Mouse (Mus musculus): ENCODE measurements at regions not wholly inside any gene's neighbourhood (a gene's known extent, or its start where the extent isn't known, plus 50 kb on each side); places are given as distances from the start of the nearest gene placed in this dataset.
A peak's percentile ranks its signal among the peaks of the same experiment; 100 is the strongest.
"Not testable (repeated sequence)": the region's sequence is repeated elsewhere in the genome, so short reads cannot be mapped to it uniquely, and the experiment has no call there.

GRCm38 (mm10) chr17:63699537-63699936 is 163.3 kb upstream of the Fer start:
- DNase-seq (ENCODE audit: inconsistent age in 2 of 2, low spot score in 1 of 2) = peak in 1 of 2 experiments; percentile 66

DNA sequence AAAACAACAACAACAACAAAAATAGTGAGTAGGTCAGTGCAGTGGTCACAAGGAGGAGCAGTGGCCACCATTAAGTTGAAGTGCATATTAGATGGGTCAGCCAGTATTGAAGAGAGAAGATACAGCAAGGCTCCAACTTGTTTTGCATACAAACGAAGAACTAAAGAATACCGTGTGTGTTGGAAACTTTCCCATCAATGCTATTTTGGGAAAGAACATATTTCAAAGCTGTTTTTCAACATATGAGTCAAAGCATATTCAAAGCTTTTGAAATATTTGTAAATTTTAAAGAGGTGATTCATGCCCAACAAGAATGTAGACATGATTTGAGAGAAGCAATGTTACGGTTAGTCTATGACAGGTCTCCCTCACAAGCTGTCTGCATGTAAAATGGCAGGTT is 157.9 kb upstream of the Fer start:
- peak in 1 of 2 experiments; percentile 43 for DNase-seq (ENCODE audit: inconsistent age in 2 of 2, low spot score in 1 of 2)

DNA sequence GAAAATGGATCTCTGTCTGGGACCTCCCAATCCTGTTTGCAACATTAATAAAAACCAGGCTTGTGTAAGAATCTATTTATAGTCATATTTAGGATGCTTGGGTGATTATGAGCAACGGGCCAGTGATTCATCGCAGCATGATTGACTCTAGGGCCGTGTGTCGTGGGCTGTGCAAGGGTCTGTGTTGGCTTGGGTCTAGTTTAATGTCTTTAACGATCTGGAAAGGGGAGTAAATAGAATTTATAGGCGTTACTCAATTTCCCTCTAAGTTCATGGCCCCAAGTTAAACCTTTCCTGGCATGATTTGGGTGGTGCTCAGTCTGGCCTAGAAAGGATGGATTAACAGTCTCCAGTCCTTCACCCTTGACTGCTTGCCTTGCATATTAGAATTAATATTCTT is 149.9 kb upstream of the Fer start:
- no peak for DNase-seq (ENCODE audit: inconsistent age in 2 of 2, low spot score in 1 of 2)

DNA sequence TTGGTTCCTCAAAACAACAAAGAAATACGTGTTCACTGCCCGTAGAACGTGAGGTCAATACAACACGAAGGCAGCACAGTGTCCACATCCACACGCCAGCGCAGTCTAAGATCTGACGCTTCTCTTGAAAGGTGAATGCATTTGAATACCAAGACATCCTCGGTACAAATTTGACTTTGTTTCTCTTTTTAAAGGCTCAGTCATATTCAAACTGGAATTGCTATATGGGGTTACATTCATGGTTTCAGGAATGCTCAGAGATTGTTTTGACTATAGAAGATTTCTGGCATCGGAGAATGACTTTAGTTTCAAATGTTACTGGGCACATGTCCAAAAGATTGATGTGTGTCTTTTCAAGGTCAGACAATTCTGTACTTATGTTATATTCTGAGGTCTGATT is 147.2 kb upstream of the Fer start:
- DNase-seq (ENCODE audit: inconsistent age in 2 of 2, low spot score in 1 of 2) = no peak

DNA sequence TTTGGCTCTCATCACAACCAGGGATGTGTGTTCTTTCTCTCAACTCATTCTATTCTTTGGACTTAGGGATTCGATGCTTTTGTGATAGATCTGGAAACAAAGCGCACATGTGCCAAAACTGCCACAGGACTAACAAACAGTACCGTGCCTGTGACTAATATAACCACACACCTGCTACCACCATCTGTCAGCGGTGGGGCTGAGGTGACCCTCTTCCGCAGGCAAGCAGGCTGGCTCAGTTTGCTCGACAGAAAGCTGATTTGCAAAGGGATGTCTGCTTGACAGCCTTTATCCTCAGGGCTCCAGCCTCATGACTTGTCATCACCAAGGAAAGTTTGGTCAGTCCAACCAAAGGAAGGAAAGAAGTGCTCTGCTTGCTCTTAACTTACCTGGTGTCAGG is 146.7 kb upstream of the Fer start:
- no peak for DNase-seq (ENCODE audit: inconsistent age in 2 of 2, low spot score in 1 of 2)

GRCm38 (mm10) chr17:63717051-63717578 is 145.7 kb upstream of the Fer start:
- DNase-seq (ENCODE audit: inconsistent age in 2 of 2, low spot score in 1 of 2) = no peak

GRCm38 (mm10) chr17:63718972-63719715 is 143.7 kb upstream of the Fer start:
- DNase-seq (ENCODE audit: inconsistent age in 2 of 2, low spot score in 1 of 2) = no peak

- no peak for DNase-seq (ENCODE audit: inconsistent age in 2 of 2, low spot score in 1 of 2)
Observed at GRCm38 (mm10) chr17:63719771-63720170, 143.1 kb upstream of the Fer start.

GRCm38 (mm10) chr17:63720883-63721282 is 142.0 kb upstream of the Fer start:
- peak in 1 of 2 experiments; percentile 70 for DNase-seq (ENCODE audit: inconsistent age in 2 of 2, low spot score in 1 of 2)

DNA sequence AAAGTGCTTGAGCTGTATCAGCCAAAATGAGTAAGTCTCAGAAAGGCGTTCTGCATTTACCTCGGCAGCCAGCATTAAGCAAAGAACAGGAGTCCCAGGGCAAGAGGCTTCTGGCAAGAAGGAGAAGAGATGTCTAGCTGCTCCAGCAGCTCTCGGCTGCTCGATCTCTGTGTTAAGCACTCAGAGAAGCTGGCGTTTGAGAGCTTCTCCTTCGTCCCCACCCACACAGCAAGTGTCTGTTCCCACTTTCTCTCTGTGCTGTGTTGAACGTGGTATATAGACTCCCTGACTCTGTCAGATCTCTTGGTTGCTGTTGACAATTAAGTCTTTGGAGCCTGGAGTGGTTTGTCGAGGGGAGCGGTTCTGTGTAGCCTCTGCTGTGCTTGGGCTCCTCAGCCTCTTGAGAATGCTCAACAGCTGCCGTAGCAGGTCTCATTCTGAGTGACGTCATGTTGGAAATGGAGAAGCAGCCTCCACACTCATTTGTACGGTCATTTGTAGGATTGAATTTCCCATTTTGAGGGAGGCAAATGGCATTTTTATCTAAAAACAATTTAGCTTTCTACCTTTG is 140.3 kb upstream of the Fer start:
- DNase-seq (ENCODE audit: inconsistent age in 2 of 2, low spot score in 1 of 2) = no peak

DNA sequence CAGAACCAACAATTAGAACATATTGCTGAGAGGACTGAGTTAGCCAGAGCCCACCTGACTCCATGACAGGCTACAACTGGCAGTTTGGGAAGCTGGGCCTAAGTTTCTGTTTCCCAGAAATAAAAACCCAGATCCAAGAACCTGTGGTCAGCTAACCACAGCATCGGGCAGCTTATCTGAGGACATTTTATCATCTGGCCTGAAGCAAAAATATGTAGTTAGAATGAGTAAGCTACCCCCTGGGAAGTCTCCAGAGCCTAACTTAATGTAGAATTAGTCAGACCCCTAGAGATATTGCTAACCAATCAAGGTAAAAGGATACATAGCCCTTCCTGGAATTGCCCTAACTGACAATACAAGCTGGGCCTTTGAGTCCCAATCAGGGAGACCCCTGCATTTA is 124.7 kb upstream of the Fer start:
- DNase-seq (ENCODE audit: inconsistent age in 2 of 2, low spot score in 1 of 2) = no peak

DNA sequence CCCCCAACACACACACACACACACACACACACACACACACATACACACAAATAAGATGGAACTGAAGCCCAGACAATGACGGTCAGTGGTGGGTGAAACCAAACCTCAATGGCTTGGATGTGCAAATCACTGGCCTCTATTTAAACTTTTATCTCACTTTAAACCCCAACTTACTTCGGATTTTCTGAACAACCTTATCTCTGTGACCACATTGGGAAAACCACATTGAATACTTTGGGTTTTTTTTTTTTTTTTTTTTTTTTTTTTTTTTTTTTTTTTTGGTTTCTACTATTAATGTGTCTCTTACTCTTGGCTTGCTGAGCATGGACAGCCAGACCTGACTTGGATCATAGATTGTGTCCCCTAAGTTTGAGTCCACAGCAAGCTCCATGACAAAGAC is 123.2 kb upstream of the Fer start:
- no peak for DNase-seq (ENCODE audit: inconsistent age in 2 of 2, low spot score in 1 of 2)

- not testable (repeated sequence) for DNase-seq (ENCODE audit: inconsistent age in 2 of 2, low spot score in 1 of 2)
Observed at GRCm38 (mm10) chr17:63749257-63749656, 113.6 kb upstream of the Fer start.

- no peak for DNase-seq (ENCODE audit: inconsistent age in 2 of 2, low spot score in 1 of 2)
Observed at GRCm38 (mm10) chr17:63754399-63754798, 108.5 kb upstream of the Fer start.

DNA sequence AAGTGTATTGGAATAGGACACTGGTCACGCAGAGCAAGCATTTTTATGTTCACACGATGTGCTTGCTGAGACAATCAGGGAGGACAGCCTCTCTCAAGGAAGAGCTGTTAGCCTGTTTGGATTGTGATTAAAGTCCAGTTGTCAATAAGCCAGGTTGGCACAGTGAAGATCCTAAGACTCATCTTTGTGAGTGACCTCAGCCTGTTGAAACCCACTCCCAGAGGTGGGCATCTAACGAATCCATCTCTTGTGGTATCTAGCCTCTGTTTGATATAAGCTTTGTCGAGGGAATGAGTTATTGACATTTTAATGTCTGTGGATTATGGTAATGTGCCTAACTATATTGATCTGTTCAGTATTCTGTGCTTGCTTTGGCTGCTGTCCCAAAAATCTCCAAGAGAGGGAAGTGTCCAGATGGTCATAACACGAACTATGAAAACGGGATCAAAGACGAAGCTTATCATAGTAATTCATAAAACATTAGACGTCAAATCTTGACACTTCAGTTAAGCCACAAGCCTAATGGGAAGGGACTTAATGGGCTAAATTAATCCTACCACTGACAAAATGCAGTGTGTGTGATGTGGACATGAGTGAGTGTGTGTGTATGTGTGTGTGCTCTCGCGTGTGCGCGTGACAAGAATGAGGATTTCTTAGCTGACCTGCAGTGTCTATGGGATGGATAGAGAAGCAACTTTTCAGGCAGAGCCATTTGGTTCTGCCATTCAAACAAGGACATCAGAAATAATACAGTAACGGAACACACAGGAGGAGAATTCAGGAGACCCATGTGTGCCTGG is 104.8 kb upstream of the Fer start:
- no peak for DNase-seq (ENCODE audit: inconsistent age in 2 of 2, low spot score in 1 of 2)

- DNase-seq (ENCODE audit: inconsistent age in 2 of 2, low spot score in 1 of 2) = peak in 1 of 2 experiments; percentile 73
Observed at GRCm38 (mm10) chr17:63758817-63759404, 104.0 kb upstream of the Fer start.

- no peak for DNase-seq (ENCODE audit: inconsistent age in 2 of 2, low spot score in 1 of 2)
Observed at GRCm38 (mm10) chr17:63761058-63761457, 101.8 kb upstream of the Fer start.

DNA sequence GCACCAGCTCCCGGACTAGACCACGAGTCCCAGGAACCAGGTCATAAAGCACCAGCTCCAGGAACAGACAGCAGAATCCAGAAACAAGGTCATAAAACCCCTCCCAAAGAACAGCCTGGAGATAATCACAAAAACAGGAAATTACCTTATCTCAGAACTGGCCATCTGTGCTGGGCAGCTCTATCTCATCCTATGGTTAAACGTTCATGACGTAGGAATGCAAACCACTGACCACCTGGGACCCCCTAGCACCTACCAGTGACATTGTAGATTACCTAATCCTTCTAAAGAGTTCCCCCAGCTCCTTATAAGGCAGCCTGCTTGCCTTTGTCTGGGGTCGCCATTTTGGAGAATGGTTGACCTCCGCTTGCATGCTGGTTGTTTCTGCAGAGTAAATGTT is 91.8 kb upstream of the Fer start:
- no peak for DNase-seq (ENCODE audit: inconsistent age in 2 of 2, low spot score in 1 of 2)

GRCm38 (mm10) chr17:63784381-63785116 is 78.3 kb upstream of the Fer start:
- no peak for DNase-seq (ENCODE audit: inconsistent age in 2 of 2, low spot score in 1 of 2)

DNA sequence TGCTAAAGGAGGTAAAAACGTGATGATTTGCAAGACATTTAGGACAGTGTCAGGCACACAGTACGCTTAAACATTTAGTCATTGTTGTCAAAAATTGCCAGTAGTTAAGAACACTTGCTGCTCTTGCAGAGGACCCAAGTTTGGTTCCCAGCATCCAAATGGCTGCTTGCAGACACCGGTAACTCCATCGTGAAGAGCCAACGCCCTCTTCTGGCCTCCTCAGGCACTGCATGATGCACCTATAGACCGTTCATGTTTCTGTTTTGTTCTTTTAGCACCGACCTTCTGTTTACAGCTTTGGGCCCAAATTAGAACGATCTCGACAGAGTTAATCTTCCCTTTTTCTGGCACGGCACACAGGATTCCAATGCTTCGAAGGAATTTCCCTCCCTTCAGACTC is 76.4 kb upstream of the Fer start:
- DNase-seq (ENCODE audit: inconsistent age in 2 of 2, low spot score in 1 of 2) = no peak

DNA sequence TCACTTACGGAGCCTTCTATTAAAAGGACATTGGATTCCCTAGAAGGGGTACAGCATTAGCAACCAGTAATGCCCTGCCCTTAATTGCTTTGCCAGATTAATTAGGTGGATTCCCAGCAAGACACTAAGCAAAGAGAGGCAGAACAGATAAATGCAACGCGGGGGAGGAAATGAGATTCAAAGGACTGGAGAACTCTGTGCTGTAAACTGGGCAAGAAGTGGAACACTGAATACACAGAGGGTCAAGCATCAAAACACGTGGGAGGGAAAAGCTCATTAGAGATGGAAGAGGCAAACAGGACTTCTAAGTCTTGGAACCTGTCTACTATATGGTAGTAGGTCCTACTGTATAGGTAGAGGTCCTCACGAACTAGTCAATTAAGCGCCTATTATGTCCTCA is 68.5 kb upstream of the Fer start:
- DNase-seq (ENCODE audit: inconsistent age in 2 of 2, low spot score in 1 of 2) = no peak
